Mouse (Mus musculus) adrenal gland, postnatal 10 days (tissue): ENCODE data around the gene Pdlim1. TPM values are rescaled to one million over a fixed set of nuclear protein-coding genes. Genes with fewer than 3 reads are reported as not detected.

Experiments used
- DNase-seq: peaks from one replicate; pipeline ENCODE4 v3.0.0; 2021; ENCODE audit warnings: mixed read lengths
- long read RNA-seq, 2 experiments: library from polyadenylated mRNA; stranded (forward); transcript quantifications; one replicate each; pipeline ENCODE4 v2.0.0; 2021
- total RNA-seq, 2 experiments: library from RNA; stranded (reverse); gene quantifications; 2 replicates each; pipeline ENCODE4 v1.2.3; 2021

Pdlim1 gene
- total RNA-seq = 10 to 100 TPM; 59.1 to 66.8 TPM
- long read RNA-seq, experiment 1, transcript Pdlim1-201 (7 exons, 2,571 nt) = major isoform, 40 of 48 reads
- long read RNA-seq, experiment 1, partial matches to known transcripts = 4 of 48 reads
- long read RNA-seq, experiment 1, other reads (novel, unspliced or antisense) = 3 of 48 reads
- long read RNA-seq, experiment 2, transcript Pdlim1-201 (7 exons, 2,571 nt) = major isoform, 12 of 15 reads
- long read RNA-seq, experiment 2, partial matches to known transcripts = 3 of 15 reads
- long read RNA-seq, experiment 2, other reads (novel, unspliced or antisense) = 0 of 15 reads

DNA sequence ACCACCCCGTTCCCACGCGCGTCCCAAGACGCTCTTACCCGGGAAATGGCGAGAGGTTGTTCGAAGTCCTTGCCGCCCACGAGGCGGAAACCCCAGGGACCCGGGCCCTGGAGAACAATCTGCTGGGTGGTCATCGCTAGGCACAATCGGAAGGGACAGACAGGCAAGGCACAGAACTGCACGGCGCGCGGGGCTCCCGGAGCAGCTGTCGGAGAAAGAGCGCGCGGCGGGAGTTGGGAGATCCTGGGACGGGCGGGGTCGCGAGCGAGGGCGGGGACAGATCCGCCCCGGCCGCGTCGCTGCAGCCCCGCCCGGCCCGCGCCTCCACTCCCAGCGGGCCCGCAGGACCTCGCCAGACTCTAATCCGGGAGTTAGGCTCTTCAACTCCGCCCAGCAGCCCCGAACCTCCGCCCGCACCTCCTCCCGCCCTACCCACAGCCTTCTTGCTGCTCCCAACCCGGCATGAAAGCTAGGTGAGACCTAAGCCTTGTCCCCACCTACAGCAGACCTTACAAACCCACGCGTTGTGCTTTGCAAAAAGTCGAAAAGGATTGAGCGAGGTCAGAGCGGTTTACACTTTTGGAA lies at the start of gene Pdlim1:
Gene Pdlim1 (minus strand): TSS at position 535 of the 585 bp plus-strand sequence.
- peak; percentile 85 for DNase-seq

DNA sequence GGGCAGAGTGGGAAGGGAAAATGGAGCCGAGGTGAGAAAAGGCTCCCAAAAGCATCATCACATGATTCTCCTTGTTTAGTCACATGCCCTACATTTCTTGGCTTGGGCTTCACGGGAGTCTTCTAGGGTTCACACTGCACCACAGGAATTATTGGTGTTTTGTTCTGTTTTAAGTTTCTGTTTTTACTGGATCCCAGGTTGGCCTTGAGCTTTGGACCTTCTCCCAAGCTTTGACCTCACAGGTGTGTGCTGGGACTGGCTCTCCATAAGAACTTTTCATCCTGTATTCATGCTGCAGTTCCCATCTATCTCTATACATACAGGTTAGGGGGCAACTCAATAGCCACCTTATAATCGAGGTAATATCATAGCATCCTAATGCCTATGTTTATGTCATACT lies 47.6 kb upstream of the Pdlim1 start:
- DNase-seq = no peak

DNA sequence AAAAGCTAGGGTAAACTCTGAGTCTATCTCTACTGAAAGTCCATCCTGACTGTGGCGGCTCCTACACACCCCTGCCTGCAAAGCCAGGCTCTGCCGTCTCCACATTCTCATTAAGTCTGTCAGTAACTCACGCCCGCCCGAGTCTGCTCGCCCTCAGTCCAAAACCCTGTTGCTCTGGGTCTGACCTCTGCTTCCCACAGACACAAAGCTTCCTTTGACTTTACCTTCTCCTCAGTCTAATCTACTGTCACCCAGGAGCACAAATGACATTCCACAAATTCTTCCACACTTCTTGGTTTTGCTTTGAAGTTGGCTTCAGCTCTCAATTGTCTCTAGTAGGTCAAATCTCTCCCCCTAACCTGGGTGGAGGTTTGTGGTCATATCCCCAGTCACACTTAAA lies 46.9 kb upstream of the Pdlim1 start:
- no peak for DNase-seq

DNA sequence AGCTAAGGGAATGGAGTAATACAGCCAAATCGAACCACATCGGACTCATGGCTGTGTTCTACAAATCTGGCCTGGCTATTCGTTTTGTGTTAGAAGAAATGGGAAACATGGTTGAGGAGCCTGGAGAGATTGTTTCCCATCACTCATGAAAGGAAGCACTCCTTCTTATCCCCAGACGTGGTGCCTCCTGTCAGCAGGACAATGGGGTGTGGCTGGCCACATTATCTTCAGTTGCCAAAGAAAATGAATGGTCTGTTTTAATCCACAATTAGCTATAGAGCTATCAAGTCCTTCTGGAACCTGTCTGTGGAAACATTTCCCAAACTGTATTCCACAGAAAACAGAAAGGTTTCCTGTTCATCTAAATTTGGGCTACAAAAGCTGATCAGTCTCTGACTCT lies 45.4 kb upstream of the Pdlim1 start:
- no peak for DNase-seq

DNA sequence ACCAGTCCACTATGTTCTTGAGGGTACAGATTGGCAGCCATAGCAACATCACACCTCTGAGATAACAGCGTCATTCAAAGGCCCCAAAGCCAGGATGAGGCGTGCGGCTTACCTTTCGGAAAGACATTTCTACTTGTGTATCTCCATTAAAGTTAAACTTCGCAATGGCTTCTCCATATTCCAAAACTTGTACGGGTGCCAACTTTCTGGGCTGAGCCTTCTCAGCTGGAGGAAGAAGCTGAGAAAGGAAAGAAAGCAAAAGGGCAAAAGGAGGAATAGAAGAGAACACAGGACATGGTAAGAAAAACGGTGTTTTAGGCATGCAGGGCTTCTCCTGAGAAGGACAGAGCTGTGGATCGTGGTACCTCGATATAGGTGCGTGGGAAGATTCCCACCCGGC lies 42.6 kb upstream of the Pdlim1 start:
- no peak for DNase-seq

DNA sequence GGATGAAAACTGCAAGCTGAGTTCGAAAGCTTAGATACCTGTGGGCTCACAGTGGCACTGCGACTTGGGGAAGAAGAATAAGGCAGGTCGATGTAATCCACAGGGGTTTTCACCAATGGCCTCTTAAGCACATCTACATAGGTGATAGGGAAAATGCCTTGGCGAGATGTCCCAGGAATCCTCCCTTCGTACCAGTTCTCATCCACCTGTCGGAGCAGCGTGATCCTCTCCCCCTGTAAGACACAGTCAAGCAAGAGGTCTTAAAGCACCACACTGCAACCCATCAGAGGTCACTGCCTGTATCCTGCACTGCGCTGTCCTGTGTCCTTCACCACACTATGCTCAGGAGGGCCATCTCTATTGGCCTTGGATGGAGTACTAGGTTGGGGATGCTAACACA lies 40.0 kb upstream of the Pdlim1 start:
- no peak for DNase-seq

DNA sequence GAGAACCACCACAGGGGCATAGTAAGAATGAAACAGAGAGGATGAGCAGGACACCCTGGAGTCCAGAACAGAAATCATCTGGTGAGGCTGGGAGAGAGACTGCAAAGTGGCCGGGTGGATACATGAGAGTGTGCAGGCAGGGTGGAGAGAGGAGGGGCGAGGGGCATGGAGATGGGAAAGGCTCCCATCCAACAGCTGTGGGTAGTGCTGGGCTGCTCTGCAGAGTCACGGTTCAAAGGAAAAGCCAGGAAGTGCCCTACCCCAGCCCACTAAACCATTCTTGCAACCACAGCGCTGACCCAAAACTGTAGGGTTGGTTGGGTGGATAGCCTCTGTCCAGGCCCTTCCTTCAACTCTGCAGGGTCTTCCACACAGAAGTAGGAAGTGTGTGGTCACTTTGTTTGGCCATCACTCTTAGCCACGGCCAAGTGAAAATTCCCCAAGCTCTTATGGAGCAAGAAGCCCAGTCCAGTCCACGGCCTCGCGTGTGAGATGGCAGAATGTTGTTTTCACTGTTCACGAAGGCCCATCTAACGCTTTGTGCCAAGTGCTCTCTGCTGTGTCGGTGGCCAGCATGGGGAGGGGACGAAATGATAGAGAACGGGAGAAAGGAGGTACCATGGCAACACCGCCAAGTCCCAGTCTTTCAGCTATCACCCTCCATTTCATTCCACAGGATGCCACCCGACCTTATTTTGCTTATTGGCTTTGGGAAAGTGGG lies 38.9 kb upstream of the Pdlim1 start:
- no peak for DNase-seq

DNA sequence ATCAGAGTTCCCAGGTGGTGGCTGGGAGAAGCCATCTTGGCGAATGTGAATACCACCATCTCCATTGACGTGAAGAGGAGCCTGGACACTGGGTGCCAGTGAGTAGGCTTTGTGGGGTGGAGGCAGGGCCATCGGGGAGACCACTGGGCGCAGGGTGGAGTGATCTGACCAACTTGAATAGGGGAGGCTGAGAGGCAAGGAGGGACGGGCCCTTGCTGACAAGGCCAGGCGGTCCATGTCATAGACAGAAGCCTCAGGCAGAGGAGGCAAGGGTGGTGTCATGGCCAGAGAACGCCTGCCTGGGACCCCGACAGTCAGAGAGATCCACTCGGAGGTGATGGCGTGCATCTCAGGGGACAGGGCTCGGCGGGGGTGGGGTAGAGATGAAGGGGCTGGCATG lies 38.3 kb upstream of the Pdlim1 start:
- DNase-seq = no peak

DNA sequence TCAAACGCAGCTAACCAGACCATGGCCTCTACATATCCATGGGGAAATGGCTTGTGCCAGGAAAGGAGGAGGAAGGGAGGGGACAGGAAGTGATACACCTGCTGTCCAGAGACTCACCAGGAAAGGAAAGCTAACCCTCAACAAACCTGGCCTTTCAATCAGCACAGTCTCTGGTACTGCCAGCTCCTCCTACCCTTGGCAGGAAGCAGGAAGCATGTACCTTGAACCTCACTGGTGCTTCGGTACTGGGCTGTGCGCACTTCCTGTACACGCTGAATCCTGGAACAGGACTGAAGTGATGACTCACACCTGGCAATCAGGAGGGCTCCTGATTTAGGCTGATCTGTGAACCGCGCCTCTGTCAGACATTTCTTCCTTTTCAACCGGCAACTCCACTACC lies 35.9 kb upstream of the Pdlim1 start:
- DNase-seq = no peak

DNA sequence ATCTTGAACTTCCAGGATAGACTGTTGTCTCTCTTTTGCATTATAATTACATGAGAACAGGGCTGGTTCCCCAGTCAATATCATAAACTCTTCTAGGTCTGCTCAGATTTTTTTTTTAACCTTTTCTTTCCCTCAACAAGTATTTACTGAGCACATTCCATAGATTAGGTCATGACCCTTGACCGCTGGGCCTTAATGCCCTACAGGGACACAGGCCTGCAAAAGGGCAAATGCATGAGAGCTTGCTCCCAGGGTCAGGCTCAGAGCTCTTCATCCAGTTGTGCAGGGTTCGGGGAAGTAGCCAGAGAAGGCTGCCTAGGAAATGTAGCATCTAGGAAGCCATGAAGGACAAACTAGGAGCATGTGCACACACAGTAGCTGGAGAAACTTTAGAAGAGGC lies 35.0 kb upstream of the Pdlim1 start:
- DNase-seq = no peak

DNA sequence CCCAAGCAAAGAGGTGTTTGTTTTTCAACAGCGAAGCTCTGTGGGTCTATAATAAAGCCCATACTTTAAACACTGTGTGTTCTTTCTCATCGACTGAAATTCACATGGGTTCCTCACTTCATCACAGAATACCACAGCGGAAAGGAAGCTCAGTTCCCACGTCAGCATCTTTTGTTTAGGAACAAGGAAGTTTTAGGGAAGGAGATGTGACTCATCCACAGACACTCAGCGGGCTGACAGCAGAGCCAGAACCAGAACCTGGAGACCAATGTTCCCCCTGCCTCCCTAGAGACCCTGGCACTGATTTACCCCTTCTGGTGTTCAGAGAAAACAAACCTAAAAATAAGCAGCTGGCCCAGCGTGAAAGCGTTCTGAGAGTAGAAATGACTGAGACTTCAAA lies 33.8 kb upstream of the Pdlim1 start:
- no peak for DNase-seq

DNA sequence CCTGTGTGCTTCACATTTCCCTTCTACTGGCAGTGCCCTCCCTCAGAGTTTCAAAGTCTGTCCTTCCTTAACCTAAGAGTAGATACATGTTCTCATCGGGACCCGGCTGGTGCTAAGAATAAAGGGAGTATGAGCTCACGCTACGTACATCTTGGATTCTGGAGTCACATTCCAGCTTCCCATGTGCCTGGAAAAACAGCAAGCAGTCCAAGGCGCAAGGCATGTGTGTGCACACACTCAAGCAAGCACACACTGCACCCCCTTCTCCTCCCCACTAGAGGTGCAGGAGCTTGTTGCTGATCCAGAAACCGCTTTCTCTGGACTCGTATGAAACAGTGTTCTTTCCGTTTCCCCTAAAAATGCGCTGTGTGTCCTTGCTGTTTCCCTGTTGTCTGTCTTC lies 31.3 kb upstream of the Pdlim1 start:
- no peak for DNase-seq

DNA sequence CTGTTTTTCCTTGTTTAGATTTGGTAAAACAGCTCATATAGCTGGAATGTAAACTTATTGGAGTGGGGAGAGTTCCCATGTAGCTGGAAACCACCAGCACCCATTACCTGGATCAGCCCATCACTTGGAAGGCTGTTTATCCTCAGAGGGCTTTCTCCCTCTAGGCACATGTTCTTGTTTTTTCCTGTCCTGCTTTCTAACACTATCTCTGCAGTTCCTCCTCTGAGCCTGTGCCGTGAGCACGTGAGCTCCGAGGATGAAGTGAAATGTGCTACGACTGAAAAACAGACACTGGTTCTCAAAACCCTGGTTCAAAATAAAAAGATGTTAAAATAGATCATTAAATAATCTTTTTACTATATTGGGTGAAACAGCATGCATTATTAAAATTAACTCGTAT lies 30.8 kb upstream of the Pdlim1 start:
- DNase-seq = no peak

DNA sequence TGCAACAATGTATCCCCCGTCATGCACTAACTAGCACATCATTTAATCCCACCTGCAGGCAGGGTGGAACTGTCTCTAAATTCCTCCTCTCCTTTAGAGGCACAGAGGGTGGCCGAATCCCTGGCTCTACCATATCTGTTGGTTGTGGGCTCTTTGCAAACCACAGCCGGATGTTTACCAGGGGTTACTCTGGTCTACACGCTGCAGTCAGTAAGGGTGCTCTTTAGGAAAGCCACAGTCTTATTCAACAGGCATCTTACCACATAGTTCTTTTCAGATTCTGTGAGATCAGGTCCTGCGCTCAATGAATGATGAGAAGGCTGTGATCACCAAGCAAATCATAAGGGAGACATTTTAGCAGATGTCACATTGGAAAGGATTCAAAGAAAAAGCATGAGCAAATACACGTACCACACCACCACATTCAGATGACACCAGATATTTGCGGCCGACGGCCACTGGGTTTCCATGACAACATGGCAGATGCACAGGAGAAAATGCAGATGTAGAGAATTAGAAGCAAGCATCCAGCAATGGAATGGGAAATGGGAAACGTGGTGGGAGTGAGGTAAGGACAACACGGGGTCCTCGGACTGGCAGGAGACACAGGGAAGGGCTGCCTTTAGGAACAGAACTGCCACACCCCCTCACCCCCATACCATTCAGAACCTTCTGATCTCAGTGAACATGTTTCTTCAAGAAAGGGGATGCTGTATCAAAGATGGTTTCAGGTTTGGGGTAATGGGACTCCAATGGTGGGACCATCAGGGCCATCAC lies 28.5 kb upstream of the Pdlim1 start:
- DNase-seq = no peak

DNA sequence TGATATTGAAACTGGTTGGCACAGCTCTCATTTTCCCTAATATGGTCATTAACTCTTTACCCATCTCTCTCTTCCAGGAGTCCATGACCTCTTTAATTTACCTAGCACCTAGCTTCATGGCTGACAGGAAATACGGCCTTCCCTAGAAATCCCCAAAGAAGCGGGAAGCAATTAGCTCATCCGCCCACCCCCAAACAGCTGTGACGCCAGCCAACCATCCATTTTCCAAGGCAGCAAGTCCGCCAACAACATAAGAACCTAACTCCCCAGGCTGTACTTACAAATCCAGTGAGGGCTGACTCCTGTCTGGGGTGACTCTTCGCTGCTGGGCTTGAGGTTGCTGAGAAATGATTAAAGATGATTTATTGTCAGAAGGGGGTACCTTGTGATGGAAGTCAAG lies 27.5 kb upstream of the Pdlim1 start:
- no peak for DNase-seq

DNA sequence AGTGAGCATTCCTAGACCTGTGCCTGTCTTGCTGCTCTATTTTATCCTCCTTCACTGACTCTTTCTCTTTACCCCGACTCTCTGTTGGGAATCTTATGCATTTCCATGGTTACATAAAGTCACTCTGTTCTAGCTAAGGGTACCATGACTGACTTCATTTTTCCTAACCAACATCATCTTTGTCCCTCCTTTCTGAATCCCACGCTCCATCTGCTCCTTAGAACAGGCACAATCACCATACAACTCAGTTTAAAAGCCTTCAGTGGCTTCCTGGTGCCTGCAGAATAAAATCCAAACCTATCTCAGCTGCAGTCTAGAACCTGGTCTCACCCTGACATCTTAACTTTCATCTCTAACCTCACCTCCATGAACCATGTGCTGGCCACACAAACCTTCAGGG lies 26.9 kb upstream of the Pdlim1 start:
- no peak for DNase-seq

DNA sequence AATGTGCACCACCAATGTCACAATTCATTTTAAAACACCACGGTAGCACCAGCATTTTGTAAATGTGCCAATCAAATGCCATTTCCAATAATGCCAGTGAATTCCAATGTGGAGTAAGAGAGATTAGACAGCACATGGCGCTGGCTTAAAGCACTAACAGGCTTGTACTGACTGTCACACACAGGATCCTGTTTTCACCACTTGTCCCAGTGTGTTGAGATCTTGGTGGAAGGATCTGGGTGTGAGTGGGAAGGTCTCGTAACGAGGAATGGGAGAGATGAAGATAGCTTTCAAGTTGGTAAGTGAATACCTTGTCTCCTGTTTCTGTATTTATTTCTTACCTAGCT lies 26.1 kb upstream of the Pdlim1 start:
- no peak for DNase-seq

DNA sequence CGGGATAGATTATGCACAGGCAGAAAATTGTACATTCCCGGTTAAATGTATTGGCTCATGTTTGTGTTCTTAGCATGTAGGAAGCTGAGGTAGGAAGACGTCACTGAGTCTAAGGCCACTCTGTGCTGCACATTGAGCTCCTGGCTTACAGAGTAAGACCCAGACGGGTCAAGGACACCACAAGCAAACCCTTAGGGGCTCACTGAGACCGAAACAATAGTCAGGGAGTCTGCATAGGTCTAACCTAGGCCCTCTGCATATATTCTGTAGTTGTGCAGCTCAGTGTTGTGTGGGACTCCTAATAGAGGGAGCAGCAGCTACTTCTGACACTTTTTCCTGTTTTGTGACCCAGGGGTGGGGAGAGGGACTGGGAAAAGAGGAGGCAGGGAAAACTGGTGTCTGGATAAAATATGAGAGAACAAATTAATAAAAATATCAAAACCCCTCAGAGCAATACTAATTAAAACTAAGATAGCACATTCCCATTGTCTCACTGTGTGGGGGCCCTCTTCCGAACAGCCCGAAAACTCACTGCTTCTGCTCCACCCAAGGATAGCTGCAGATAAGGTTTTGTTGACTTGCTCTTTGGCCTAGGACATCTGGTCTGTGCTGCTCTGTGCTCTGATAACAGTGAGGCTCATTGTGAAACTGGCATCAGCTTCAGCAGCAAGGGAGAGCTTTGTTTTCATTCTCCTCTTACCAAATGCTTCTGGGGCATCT lies 25.6 kb upstream of the Pdlim1 start:
- DNase-seq = no peak

DNA sequence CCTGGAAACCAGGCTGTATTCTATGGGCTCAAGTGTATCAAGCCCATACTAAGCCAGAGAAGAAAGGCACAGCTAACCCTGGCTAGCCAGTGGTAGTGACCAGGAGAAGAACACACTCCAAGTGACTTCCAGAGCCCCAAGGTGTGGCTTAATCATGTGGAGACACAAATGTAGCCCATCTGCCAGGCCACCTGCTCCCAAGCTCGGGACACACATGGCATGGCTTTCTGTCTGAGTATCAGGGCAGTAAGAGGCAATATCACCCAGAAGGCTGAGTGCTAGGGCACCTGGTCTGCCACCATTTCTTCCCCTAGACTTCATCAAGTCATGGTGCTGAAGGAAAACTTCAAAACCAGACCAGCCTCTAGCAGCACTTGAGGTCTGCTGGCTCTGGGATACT lies 22.6 kb upstream of the Pdlim1 start:
- DNase-seq = no peak

DNA sequence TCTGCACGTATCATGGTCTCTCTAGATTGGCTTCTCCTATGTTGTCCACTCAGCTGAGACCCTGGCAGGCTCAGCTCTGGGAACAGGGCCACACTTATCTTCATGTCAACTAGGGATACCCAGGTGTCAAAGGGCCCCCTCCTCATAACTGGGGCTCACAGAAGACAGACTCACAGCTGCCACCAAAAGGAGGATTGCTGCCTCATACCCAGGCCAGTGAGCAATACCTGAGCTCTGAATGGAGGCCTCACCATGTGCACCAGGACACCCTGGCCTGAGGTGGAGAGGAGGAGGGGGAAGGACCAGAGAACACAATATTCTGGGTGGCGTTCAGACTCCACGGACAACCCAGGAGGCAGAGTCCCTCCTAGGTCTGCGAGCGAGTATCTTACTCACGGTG lies 22.1 kb upstream of the Pdlim1 start:
- no peak for DNase-seq

DNA sequence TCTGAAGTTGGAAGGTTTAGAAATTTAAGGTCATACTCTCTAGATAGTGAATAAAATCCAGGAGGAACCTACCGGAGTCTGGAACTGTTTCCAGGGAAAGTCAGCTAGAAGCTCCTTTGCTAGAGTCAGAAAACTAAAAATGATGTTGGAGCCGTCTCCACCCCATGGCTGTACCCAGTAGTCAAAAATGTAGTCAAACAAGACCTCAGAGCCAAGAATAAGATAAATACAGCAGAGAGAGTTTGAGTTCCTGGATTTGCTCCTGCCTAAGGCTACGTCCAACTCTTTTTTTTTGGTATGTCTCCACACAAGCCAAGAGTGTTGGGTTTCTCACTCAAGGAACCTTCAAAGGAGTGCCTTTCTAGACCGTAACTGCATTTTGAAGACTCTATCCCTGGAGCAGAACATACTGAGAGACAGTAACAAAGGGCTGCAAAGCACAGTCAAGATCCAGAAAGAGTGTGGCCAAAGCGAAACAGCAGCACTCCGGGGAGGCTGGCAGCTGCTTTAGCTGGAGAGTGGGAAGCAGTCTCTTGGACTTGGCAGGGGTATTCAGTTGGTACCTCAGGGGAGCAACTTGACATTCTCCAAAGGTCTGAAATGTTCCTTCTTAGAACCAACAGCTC lies 18.6 kb upstream of the Pdlim1 start:
- DNase-seq = no peak

DNA sequence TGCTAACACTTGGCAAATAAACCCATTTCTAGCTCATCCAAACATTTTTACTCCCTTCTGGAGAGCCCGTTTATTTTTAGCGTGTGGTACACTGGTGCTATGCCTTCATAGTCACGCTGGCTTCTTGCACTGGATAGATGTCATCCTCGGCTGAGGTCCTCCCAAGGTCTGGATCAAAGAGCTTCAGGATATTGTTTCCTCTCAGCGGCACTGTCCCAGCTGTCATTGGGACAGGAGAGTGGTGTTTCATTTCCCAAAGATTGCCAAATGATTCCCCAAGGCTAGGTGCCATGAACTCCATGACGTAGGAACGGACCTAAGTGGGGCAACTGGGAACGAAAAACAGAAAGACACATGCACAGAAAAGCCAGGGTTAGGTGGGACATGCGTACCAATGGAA lies 16.8 kb upstream of the Pdlim1 start:
- DNase-seq = no peak
